Comparison of ENCODE assay signal across 10 mouse cellular contexts in the genomic region with DNA sequence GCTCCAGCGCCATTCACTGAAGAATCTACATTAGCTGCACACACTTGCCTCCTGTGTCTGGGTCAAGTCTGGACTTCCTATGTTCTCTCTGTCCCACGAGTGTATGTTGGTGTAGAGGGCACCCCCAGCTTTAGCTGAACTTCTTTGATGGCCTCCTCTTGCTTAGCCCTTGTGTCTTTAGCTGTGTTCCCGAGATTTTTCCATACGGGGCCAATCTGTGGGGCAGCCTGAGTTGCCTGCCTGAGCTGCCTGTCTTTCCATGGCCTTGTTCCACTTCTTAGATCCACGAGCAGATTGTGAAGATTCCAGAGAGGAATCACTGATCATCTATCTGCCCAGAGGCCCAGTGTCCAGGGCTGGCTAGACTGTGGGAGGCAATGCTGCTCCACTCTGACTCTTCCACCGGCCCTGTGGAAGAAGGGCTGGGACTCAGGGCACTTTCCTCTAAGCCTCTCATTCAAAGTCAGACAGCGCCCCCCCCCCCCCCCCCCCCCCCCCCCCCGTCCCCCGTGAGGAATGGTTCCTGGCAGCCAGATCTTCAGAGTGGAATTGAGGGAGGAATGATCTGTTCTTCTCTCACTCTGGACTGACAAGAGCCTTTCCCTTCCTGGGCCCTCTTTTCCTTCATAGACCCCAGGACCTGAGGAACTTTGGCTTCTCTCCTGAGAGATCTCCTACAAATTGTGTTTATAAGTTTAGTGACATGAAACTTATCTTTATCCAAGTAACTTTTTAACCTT. TPM values are rescaled to one million over a fixed set of nuclear protein-coding genes. Genes with fewer than 3 reads are reported as not detected.
DNase-seq lines count a peak whose midpoint lies in the region; ATAC-seq and TF ChIP-seq lines count a peak whose summit lies in the region.
"Had no signal": no experiment of that assay in that cellular context is flagged by ENCODE, and none has a peak within 500 bp of the region (broad histone marks: within the 10 kb centered on the region; RNA-seq: fewer than 3 reads in every experiment).

No protein-coding gene starts in this region.

- no peaks in the 10 kb centered on the region for H3K36me3 ChIP-seq in kidney, postnatal 0 days (ENCODE audit: insufficient read depth, low read length)
- H3K36me3 ChIP-seq in embryonic facial prominence, embryonic 15.5 days = no peaks in the 10 kb centered on the region
- H3K36me3 ChIP-seq in limb, embryonic 10.5 days = no peaks in the 10 kb centered on the region
- no peaks in the 10 kb centered on the region for H3K36me3 ChIP-seq in neural tube, embryonic 13.5 days
- H3K36me3 ChIP-seq in forebrain, embryonic 16.5 days (ENCODE audit: control insufficient read depth, insufficient read depth) = no peaks in the 10 kb centered on the region

- H3K4me3 ChIP-seq in kidney, postnatal 0 days (replicated peaks; ENCODE audit: low read depth, low read length) = no peak overlapping the region
- no peak overlapping the region for H3K4me3 ChIP-seq in embryonic facial prominence, embryonic 15.5 days (replicated peaks)
- no peak overlapping the region for H3K4me3 ChIP-seq in limb, embryonic 10.5 days
- H3K4me3 ChIP-seq in neural tube, embryonic 13.5 days = no peak overlapping the region
- H3K4me3 ChIP-seq in forebrain, embryonic 16.5 days (replicated peaks; ENCODE audit: low read length) = no peak overlapping the region
- H3K4me3 ChIP-seq: erythroblast, embryonic 14.5 days; megakaryocyte, embryonic 14.5 days had no signal

- no peak overlapping the region for H3K4me2 ChIP-seq in kidney, postnatal 0 days (ENCODE audit: low read length)
- H3K4me2 ChIP-seq in embryonic facial prominence, embryonic 15.5 days (replicated peaks) = 0 out of 2 replicates have a peak overlapping the region, but pooled peaks have one; percentile 12
- H3K4me2 ChIP-seq in neural tube, embryonic 13.5 days = no peak overlapping the region
- H3K4me2 ChIP-seq in forebrain, embryonic 16.5 days (ENCODE audit: low read length) = no peak overlapping the region

- no peaks in the 10 kb centered on the region for H3K4me1 ChIP-seq in kidney, postnatal 0 days (replicated peaks; ENCODE audit: insufficient read depth, low read length)
- peaks cover 18% of the 10 kb centered on the region for H3K4me1 ChIP-seq in embryonic facial prominence, embryonic 15.5 days
- peaks cover 18% of the 10 kb centered on the region for H3K4me1 ChIP-seq in limb, embryonic 10.5 days
- peaks cover 10% of the 10 kb centered on the region for H3K4me1 ChIP-seq in neural tube, embryonic 13.5 days (replicated peaks)
- no peaks in the 10 kb centered on the region for H3K4me1 ChIP-seq in forebrain, embryonic 16.5 days (replicated peaks; ENCODE audit: control insufficient read depth, insufficient read depth, low read length)

- TF ChIP-seq CTCF in kidney, postnatal 0 days (IDR thresholded peaks at IDR 0.05; ENCODE audit: low read depth) = no peak

- H3K9ac ChIP-seq in kidney, postnatal 0 days (ENCODE audit: low read depth, low read length) = no peak overlapping the region
- no peak overlapping the region for H3K9ac ChIP-seq in embryonic facial prominence, embryonic 15.5 days
- peak overlapping the region; percentile 18; the same call in 1 of the 2 replicates for H3K9ac ChIP-seq in neural tube, embryonic 13.5 days
- no peak overlapping the region for H3K9ac ChIP-seq in forebrain, embryonic 16.5 days (replicated peaks; ENCODE audit: low read depth, low read length)

- peak overlapping the region; percentile 83 for H3K27ac ChIP-seq in kidney, postnatal 0 days
- peak overlapping the region; percentile 92 for H3K27ac ChIP-seq in embryonic facial prominence, embryonic 15.5 days (replicated peaks)
- H3K27ac ChIP-seq in limb, embryonic 10.5 days = peak overlapping the region; percentile 11; the same call in 1 of the 2 replicates
- H3K27ac ChIP-seq in neural tube, embryonic 13.5 days (replicated peaks) = peak overlapping the region; percentile 68
- H3K27ac ChIP-seq in forebrain, embryonic 16.5 days (ENCODE audit: low read length) = no peak overlapping the region

- no peak for ATAC-seq in kidney, postnatal 0 days (replicated peaks; ENCODE audit: low FRiP score, low read depth)
- ATAC-seq in embryonic facial prominence, embryonic 15.5 days (ENCODE audit: insufficient number of reproducible peaks, low FRiP score, low TSS enrichment, low read depth) = no peak; the same call in 1 of the 2 replicates
- ATAC-seq in neural tube, embryonic 13.5 days (ENCODE audit: low read depth) = no peak
- no peak for ATAC-seq in forebrain, embryonic 16.5 days

- peak; percentile 69 for DNase-seq in kidney, postnatal 0 days (ENCODE audit: low spot score)
- DNase-seq in kidney, adult 11 months = no peak
- no peak for DNase-seq in limb, embryonic 10.5 days (ENCODE audit: low spot score)
- no peak for DNase-seq in left cerebral cortex, adult 11 months (ENCODE audit: low spot score)
- DNase-seq in spleen, postnatal 10 days (ENCODE audit: low spot score in 2 of 2) = no peak

- no peaks in the 10 kb centered on the region for H3K27me3 ChIP-seq in kidney, postnatal 0 days (ENCODE audit: insufficient read depth, low read length)
- no peaks in the 10 kb centered on the region for H3K27me3 ChIP-seq in embryonic facial prominence, embryonic 15.5 days
- H3K27me3 ChIP-seq in limb, embryonic 10.5 days (ENCODE audit: low read depth, poor library complexity, severe bottlenecking) = no peaks in the 10 kb centered on the region
- H3K27me3 ChIP-seq in neural tube, embryonic 13.5 days = no peaks in the 10 kb centered on the region
- H3K27me3 ChIP-seq in forebrain, embryonic 16.5 days (replicated peaks; ENCODE audit: control insufficient read depth, insufficient read depth, low read length) = no peaks in the 10 kb centered on the region
- H3K27me3 ChIP-seq: megakaryocyte, embryonic 14.5 days had no signal

- H3K9me3 ChIP-seq in kidney, postnatal 0 days (replicated peaks; ENCODE audit: low read length) = no peaks in the 10 kb centered on the region
- H3K9me3 ChIP-seq in embryonic facial prominence, embryonic 15.5 days (replicated peaks) = no peaks in the 10 kb centered on the region
- no peaks in the 10 kb centered on the region for H3K9me3 ChIP-seq in limb, embryonic 10.5 days (replicated peaks)
- H3K9me3 ChIP-seq in neural tube, embryonic 13.5 days = no peaks in the 10 kb centered on the region
- no peaks in the 10 kb centered on the region for H3K9me3 ChIP-seq in forebrain, embryonic 16.5 days (ENCODE audit: control insufficient read depth, low read length)

- WGBS in kidney, postnatal 0 days = 31% methylated on average over 6 of the region's 9 CpGs
- WGBS in embryonic facial prominence, embryonic 15.5 days = 27% methylated on average over 6 of the region's 9 CpGs
- 50% methylated on average over 6 of the region's 9 CpGs for WGBS in limb, embryonic 10.5 days
- WGBS in neural tube, embryonic 13.5 days = 34% methylated on average over 6 of the region's 9 CpGs
- 44% methylated on average over 6 of the region's 9 CpGs for WGBS in forebrain, embryonic 16.5 days

RNA-seq across cellular contexts. Expression of gene Gm17387, which starts 12.1 kb away (rescaled TPM):
- not detected in 2 replicates for polyA plus RNA-seq in kidney, postnatal 0 days (2015; fragmentation: Nextera tagmentation; extraction: Ambion mirVana)
- not detected in 2 replicates for polyA plus RNA-seq in embryonic facial prominence, embryonic 15.5 days (2015; fragmentation: Nextera tagmentation; extraction: Ambion mirVana)
- polyA plus RNA-seq in limb, embryonic 10.5 days (2016; fragmentation: Nextera tagmentation; extraction: Ambion mirVana) = not detected in 2 replicates
- not detected in 2 replicates for polyA plus RNA-seq in neural tube, embryonic 13.5 days (2015; fragmentation: Nextera tagmentation; extraction: Ambion mirVana)
- polyA plus RNA-seq in forebrain, embryonic 16.5 days (2015; fragmentation: Nextera tagmentation; extraction: Ambion mirVana) = not detected in 2 replicates
- polyA plus RNA-seq: erythroblast, embryonic 14.5 days had no signal

RNA-seq across cellular contexts. Expression of gene B4galnt4, which starts 19.9 kb away (rescaled TPM):
- polyA plus RNA-seq in kidney, postnatal 0 days (2015; fragmentation: Nextera tagmentation; extraction: Ambion mirVana) = 6.4 and 7.4 TPM in 2 replicates
- 12.0 and 15.1 TPM in 2 replicates for polyA plus RNA-seq in embryonic facial prominence, embryonic 15.5 days (2015; fragmentation: Nextera tagmentation; extraction: Ambion mirVana)
- polyA plus RNA-seq in limb, embryonic 10.5 days (2016; fragmentation: Nextera tagmentation; extraction: Ambion mirVana) = 26.2 and 30.7 TPM in 2 replicates
- 39.2 and 41.0 TPM in 2 replicates for polyA plus RNA-seq in neural tube, embryonic 13.5 days (2015; fragmentation: Nextera tagmentation; extraction: Ambion mirVana)
- 45.4 and 53.0 TPM in 2 replicates for polyA plus RNA-seq in forebrain, embryonic 16.5 days (2015; fragmentation: Nextera tagmentation; extraction: Ambion mirVana)

RNA-seq across cellular contexts. Expression of gene Ifitm6, which starts 23.3 kb away (rescaled TPM):
- 1.1 and 1.5 TPM in 2 replicates for polyA plus RNA-seq in kidney, postnatal 0 days (2015; fragmentation: Nextera tagmentation; extraction: Ambion mirVana)
- polyA plus RNA-seq in embryonic facial prominence, embryonic 15.5 days (2015; fragmentation: Nextera tagmentation; extraction: Ambion mirVana) = 2.7 and 2.8 TPM in 2 replicates
- 0.31 TPM in 1 of 2 replicates, not detected in the other for polyA plus RNA-seq in limb, embryonic 10.5 days (2016; fragmentation: Nextera tagmentation; extraction: Ambion mirVana)
- polyA plus RNA-seq in neural tube, embryonic 13.5 days (2015; fragmentation: Nextera tagmentation; extraction: Ambion mirVana) = 0.63 and 0.81 TPM in 2 replicates
- 0.40 and 0.57 TPM in 2 replicates for polyA plus RNA-seq in forebrain, embryonic 16.5 days (2015; fragmentation: Nextera tagmentation; extraction: Ambion mirVana)
- polyA plus RNA-seq: erythroblast, embryonic 14.5 days had no signal

RNA-seq across cellular contexts. Expression of gene Ifitm3, which starts 30.5 kb away (rescaled TPM):
- polyA plus RNA-seq in kidney, postnatal 0 days (2015; fragmentation: Nextera tagmentation; extraction: Ambion mirVana) = 515 and 606 TPM in 2 replicates
- polyA plus RNA-seq in embryonic facial prominence, embryonic 15.5 days (2015; fragmentation: Nextera tagmentation; extraction: Ambion mirVana) = 197 and 204 TPM in 2 replicates
- polyA plus RNA-seq in limb, embryonic 10.5 days (2016; fragmentation: Nextera tagmentation; extraction: Ambion mirVana) = 54.0 and 56.4 TPM in 2 replicates
- 35.9 and 40.0 TPM in 2 replicates for polyA plus RNA-seq in neural tube, embryonic 13.5 days (2015; fragmentation: Nextera tagmentation; extraction: Ambion mirVana)
- 21.0 and 26.1 TPM in 2 replicates for polyA plus RNA-seq in forebrain, embryonic 16.5 days (2015; fragmentation: Nextera tagmentation; extraction: Ambion mirVana)

RNA-seq across cellular contexts. Expression of gene Pkp3, which starts 37.0 kb away (rescaled TPM):
- polyA plus RNA-seq in kidney, postnatal 0 days (2015; fragmentation: Nextera tagmentation; extraction: Ambion mirVana) = 11.1 and 13.4 TPM in 2 replicates
- polyA plus RNA-seq in embryonic facial prominence, embryonic 15.5 days (2015; fragmentation: Nextera tagmentation; extraction: Ambion mirVana) = 115 and 118 TPM in 2 replicates
- 6.0 and 8.2 TPM in 2 replicates for polyA plus RNA-seq in limb, embryonic 10.5 days (2016; fragmentation: Nextera tagmentation; extraction: Ambion mirVana)
- 0.38 and 1.2 TPM in 2 replicates for polyA plus RNA-seq in neural tube, embryonic 13.5 days (2015; fragmentation: Nextera tagmentation; extraction: Ambion mirVana)
- 0.17 TPM in 1 of 2 replicates, not detected in the other for polyA plus RNA-seq in forebrain, embryonic 16.5 days (2015; fragmentation: Nextera tagmentation; extraction: Ambion mirVana)
